Comparison of ENCODE assay signal across 22 mouse cellular contexts in genomic region chr2:17943506-17943905, GRCm38 (mm10). TPM values are rescaled to one million over a fixed set of nuclear protein-coding genes. Genes with fewer than 3 reads are reported as not detected.
"Had no signal": no experiment of that assay in that cellular context is flagged by ENCODE, and none has a peak within 500 bp of the region (broad histone marks: within the 10 kb centered on the region; RNA-seq: fewer than 3 reads in every experiment).

No protein-coding gene starts in this region.

- H3K27ac ChIP-seq: midbrain, embryonic 10.5 days; midbrain, embryonic 12.5 days; neural tube, embryonic 13.5 days; neural tube, embryonic 15.5 days; stomach, embryonic 15.5 days; stomach, postnatal 0 days had no signal

- H3K4me3 ChIP-seq: midbrain, embryonic 10.5 days; midbrain, embryonic 12.5 days; myocyte; neural tube, embryonic 13.5 days; neural tube, embryonic 15.5 days; stomach, embryonic 15.5 days had no signal

- H3K36me3 ChIP-seq: midbrain, embryonic 10.5 days; midbrain, embryonic 12.5 days; neural tube, embryonic 13.5 days; neural tube, embryonic 15.5 days; stomach, embryonic 15.5 days had no signal

- DNase-seq: lung, adult 18-20 months; lung, embryonic 14.5 days; lung, postnatal 10 days; lung, postnatal 4 days; midbrain, embryonic 14.5 days; right cerebral cortex, postnatal 14 days; thymus, adult 2 months; thymus, postnatal 25 days had no signal

- H3K4me1 ChIP-seq: midbrain, embryonic 12.5 days; stomach, embryonic 15.5 days had no signal

- H3K27me3 ChIP-seq: midbrain, embryonic 12.5 days; neural tube, embryonic 13.5 days; neural tube, embryonic 15.5 days; stomach, embryonic 15.5 days had no signal

- ATAC-seq: midbrain, embryonic 16.5 days had no signal

- H3K9ac ChIP-seq: lung, embryonic 14.5 days; midbrain, embryonic 12.5 days; neural tube, embryonic 13.5 days; neural tube, embryonic 15.5 days; stomach, embryonic 15.5 days had no signal

- H3K9me3 ChIP-seq: midbrain, embryonic 10.5 days; midbrain, embryonic 12.5 days; neural tube, embryonic 13.5 days; neural tube, embryonic 15.5 days; stomach, embryonic 15.5 days had no signal

- H3K4me2 ChIP-seq: lung, embryonic 14.5 days; midbrain, embryonic 12.5 days; neural tube, embryonic 13.5 days; neural tube, embryonic 15.5 days; stomach, embryonic 15.5 days had no signal

RNA-seq across cellular contexts. Expression of gene H2al2a, which starts 53.3 kb away (rescaled TPM):
- total RNA-seq: megakaryocyte, adult 5-6 weeks; megakaryocyte-erythroid progenitor cell, adult 5-6 weeks had no signal
- polyA plus RNA-seq: lung, embryonic 14.5 days; lung, embryonic 16.5 days; midbrain, embryonic 10.5 days; midbrain, embryonic 12.5 days; midbrain, embryonic 14.5 days; midbrain, embryonic 16.5 days; myocyte; neural tube, embryonic 11.5 days; neural tube, embryonic 13.5 days; neural tube, embryonic 15.5 days; spleen, adult 2 months; stomach, embryonic 15.5 days; stomach, postnatal 0 days; thymus, adult 2 months; urinary bladder, adult 2 months had no signal
